Mouse (Mus musculus): ENCODE measurements around the gene Fancm.
"Not testable (repeated sequence)": the region's sequence is repeated elsewhere in the genome, so short reads cannot be mapped to it uniquely, and the experiment has no call there.

Fancm gene

GRCm38 (mm10) chr12:65075085-65075732 is at the start of gene Fancm:
TSS of gene Fancm (plus strand) at chr12:65075603.
- DNase-seq, result peak; percentile 99

- DNase-seq, result no peak
Measured at GRCm38 (mm10) chr12:65035839-65036189, 39.6 kb upstream of the Fancm start.

- peak; percentile 99 for DNase-seq
Measured at GRCm38 (mm10) chr12:65036190-65036870, 39.1 kb upstream of the Fancm start, which contains the start of gene Prpf39. TSS of gene Prpf39 (plus strand) at chr12:65036333.

- no peak for DNase-seq
Measured at GRCm38 (mm10) chr12:65036892-65037545, 38.4 kb upstream of the Fancm start.

GRCm38 (mm10) chr12:65037546-65037937 is 37.9 kb upstream of the Fancm start:
- DNase-seq, result no peak

GRCm38 (mm10) chr12:65048799-65049198 is 26.6 kb upstream of the Fancm start:
- DNase-seq, result no peak

GRCm38 (mm10) chr12:65058203-65058602 is 17.2 kb upstream of the Fancm start:
- no peak for DNase-seq

- no peak for DNase-seq
Measured at GRCm38 (mm10) chr12:65061082-65061481, 14.3 kb upstream of the Fancm start.

- DNase-seq, result peak; percentile 41
Measured at GRCm38 (mm10) chr12:65065241-65065640, 10.2 kb upstream of the Fancm start.

- peak; percentile 68 for DNase-seq
Measured at GRCm38 (mm10) chr12:65066234-65066633, 9.2 kb upstream of the Fancm start.

GRCm38 (mm10) chr12:65068409-65068808 is 7.0 kb upstream of the Fancm start:
- peak; percentile 71 for DNase-seq

- no peak for DNase-seq
Measured at GRCm38 (mm10) chr12:65072911-65073610, 2.3 kb upstream of the Fancm start.

GRCm38 (mm10) chr12:65073611-65074178 is 1.7 kb upstream of the Fancm start, which contains the start of gene Fkbp3:
TSS of gene Fkbp3 (minus strand) at chr12:65074007.
- DNase-seq, result peak; percentile 100

- peak; percentile 81 for DNase-seq
Measured at GRCm38 (mm10) chr12:65074651-65075050, 752 bp upstream of the Fancm start.

GRCm38 (mm10) chr12:65075733-65076310 is 419 bp downstream of the Fancm start:
- no peak for DNase-seq

GRCm38 (mm10) chr12:65076906-65077305 is 1.5 kb downstream of the Fancm start:
- peak; percentile 76 for DNase-seq

GRCm38 (mm10) chr12:65108746-65109145 is 33.3 kb downstream of the Fancm start:
- no peak for DNase-seq

- no peak for DNase-seq
Measured at GRCm38 (mm10) chr12:65111503-65111902, 36.1 kb downstream of the Fancm start.

- DNase-seq, result no peak
Measured at GRCm38 (mm10) chr12:65112811-65113210, 37.4 kb downstream of the Fancm start.

GRCm38 (mm10) chr12:65113925-65114324 is 38.5 kb downstream of the Fancm start:
- DNase-seq, result no peak

GRCm38 (mm10) chr12:65114978-65115377 is 39.6 kb downstream of the Fancm start:
- not testable (repeated sequence) for DNase-seq

- DNase-seq, result no peak
Measured at GRCm38 (mm10) chr12:65118968-65119367, 43.6 kb downstream of the Fancm start.

GRCm38 (mm10) chr12:65119451-65119850 is 44.0 kb downstream of the Fancm start:
- DNase-seq, result no peak
